Mouse (Mus musculus) heart, adult 9 months (tissue): Measurements from ENCODE around the gene Lrch3.
A peak's percentile ranks its signal among the peaks of the same experiment; 100 is the strongest.
"Not testable (repeated sequence)": the region's sequence is repeated elsewhere in the genome, so short reads cannot be mapped to it uniquely, and the experiment has no call there.

Experiments used
- DNase-seq, 2 experiments: peaks; one replicate each; pipeline ENCODE4 v3.0.0; 2022; ENCODE audit warnings: low spot score in 2 of 2

Lrch3 gene

GRCm38 (mm10) chr16:33054927-33055326 is 141.0 kb downstream of the Lrch3 start:
- not testable (repeated sequence) for DNase-seq

GRCm38 (mm10) chr16:33055655-33056054 is 141.8 kb downstream of the Lrch3 start:
- DNase-seq: peak in 1 of 2 experiments; percentile 13

GRCm38 (mm10) chr16:33056095-33056785 is 142.3 kb downstream of the Lrch3 start, which contains the start of the genes Iqcg and Rpl35a:
Gene Iqcg (minus strand): TSS chr16:33056218.
Gene Rpl35a (plus strand): TSS chr16:33056453.
- peak; percentile 91 for DNase-seq

GRCm38 (mm10) chr16:33056786-33057185 is 142.9 kb downstream of the Lrch3 start:
- no peak for DNase-seq

GRCm38 (mm10) chr16:33058033-33058432 is 144.1 kb downstream of the Lrch3 start:
- no peak for DNase-seq

GRCm38 (mm10) chr16:33058656-33059055 is 144.8 kb downstream of the Lrch3 start:
- not testable (repeated sequence) for DNase-seq

- DNase-seq: no peak
These were observed 145.6 kb downstream of the Lrch3 start for GRCm38 (mm10) chr16:33059471-33059870.

GRCm38 (mm10) chr16:33060926-33061325 is 147.0 kb downstream of the Lrch3 start:
- DNase-seq: no peak

GRCm38 (mm10) chr16:33061400-33061799 is 147.5 kb downstream of the Lrch3 start:
- no peak for DNase-seq

- peak; percentile 90 to 91 for DNase-seq
These were observed 148.3 kb downstream of the Lrch3 start, which contains the start of gene Lmln for GRCm38 (mm10) chr16:33062024-33062681. Gene Lmln (plus strand): TSS chr16:33062521.

- DNase-seq: no peak
These were observed 148.8 kb downstream of the Lrch3 start for GRCm38 (mm10) chr16:33062682-33063131.

GRCm38 (mm10) chr16:33063267-33063666 is 149.4 kb downstream of the Lrch3 start:
- no peak for DNase-seq

GRCm38 (mm10) chr16:33064636-33065035 is 150.7 kb downstream of the Lrch3 start:
- no peak for DNase-seq
